Mouse (Mus musculus) testis, adult 2 months (tissue): ENCODE data around the gene Gm5244.

Experiments
- CTCF ChIP-seq: fragments of 200-500 bp; IDR thresholded peaks from 2 replicates; pipeline ENCODE4 v1.5.1; 2012; ENCODE audit warnings: low read depth, mild to moderate bottlenecking, inconsistent platforms, low read length, moderate library complexity; ENCODE audit not compliant: control insufficient read depth, insufficient read depth, insufficient replicate concordance
- POLR2A ChIP-seq: fragments of 200-500 bp; IDR thresholded peaks from 2 replicates; pipeline ENCODE4 v1.6.1; 2012; ENCODE audit warnings: low read depth, mild to moderate bottlenecking, inconsistent platforms, low read length, moderate library complexity; ENCODE audit not compliant: control insufficient read depth

DNA sequence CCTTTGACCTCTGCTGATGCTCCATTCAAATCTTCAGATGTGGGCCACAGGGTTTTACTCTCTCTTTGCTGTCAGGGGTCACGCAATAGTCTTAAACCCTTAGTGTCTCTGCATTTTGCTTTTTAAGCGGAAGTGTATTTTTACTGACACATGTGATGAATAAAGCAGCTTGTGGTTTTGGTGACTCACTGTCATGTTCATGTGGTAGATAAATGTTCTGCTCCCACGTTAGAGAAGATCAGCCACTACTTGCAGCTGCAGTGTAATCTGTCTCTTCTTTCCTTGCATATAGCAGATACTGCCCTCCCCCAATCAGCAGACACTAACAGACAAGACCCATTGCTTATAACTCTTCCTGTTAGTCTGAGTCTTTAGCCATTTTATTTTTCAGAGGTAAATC, 12.9 kb upstream of the Gm5244 start:
- no peak for TF ChIP-seq CTCF
- TF ChIP-seq POLR2A: no peak
